Mouse (Mus musculus): ENCODE data around the gene Gbp5. TPM values are rescaled to one million over a fixed set of nuclear protein-coding genes. Genes with fewer than 3 reads are reported as not detected.
"Not testable (repeated sequence)": the region's sequence is repeated elsewhere in the genome, so short reads cannot be mapped to it uniquely, and the experiment has no call there.

Gbp5 gene
- polyA plus RNA-seq, 1 experiment: 0.67 TPM

DNA sequence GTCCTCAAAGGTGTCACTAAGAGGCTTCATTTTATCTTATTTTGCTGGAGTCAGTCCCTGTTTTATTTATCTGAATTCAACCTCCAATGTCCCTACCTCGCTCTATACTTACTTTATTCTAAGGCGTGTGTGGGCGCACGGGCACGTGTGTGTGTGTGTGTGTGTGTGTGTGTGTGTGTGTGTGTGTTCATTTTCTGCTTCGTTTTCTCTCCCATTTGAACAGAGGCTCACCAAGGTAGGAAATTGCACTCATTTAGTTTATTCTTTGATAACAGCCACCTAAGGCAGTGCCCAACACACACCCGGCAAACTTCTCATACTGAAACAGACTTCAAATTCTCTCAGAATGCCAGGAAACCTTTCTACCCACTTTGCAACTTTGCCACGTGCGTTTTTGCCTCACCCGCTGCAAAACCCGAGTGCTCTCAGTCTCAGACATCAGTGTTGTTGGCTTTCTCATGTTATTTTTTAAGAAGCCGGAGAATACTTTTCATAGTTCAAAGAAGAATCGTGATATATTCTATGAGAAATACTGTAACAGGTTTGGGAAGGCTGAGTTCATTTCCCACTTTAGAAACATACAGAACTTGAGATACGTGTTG is 67.4 kb downstream of the Gbp5 start:
- no peak for TF ChIP-seq POLR2A (IDR thresholded peaks at IDR 0.05; ENCODE audit: low read depth, low read length)
- TF ChIP-seq CTCF (IDR thresholded peaks at IDR 0.05; ENCODE audit: borderline replicate concordance, insufficient read depth, low read length): no peak
- Histone ChIP-seq H3K27ac (ENCODE audit: insufficient read depth, low read length) (no peak overlapping the region), H3K4me3 (ENCODE audit: insufficient read depth, low read length) (no peak overlapping the region), H3K4me1 (ENCODE audit: control insufficient read depth, insufficient read depth, low read length) (no peaks in the 10 kb centered on the region; the same call in 1 of the 2 replicates)

DNA sequence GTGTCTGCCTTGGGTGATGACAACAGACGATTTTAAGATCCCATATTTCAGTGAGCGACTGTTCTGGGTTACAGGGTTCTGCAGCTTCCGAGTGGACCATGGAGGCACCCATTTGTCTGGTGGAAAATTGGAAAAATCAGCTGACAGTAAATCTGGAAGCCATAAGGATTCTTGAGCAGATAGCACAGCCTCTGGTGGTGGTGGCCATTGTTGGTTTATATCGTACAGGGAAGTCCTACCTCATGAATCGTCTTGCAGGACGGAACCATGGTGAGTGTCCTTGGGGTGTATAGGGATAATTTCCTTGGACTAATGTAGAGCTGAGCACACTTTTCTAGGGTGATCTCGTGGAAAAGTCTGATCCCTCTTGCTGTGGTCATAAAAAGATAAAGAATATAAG is 67.9 kb downstream of the Gbp5 start:
- Histone ChIP-seq H3K4me3 (ENCODE audit: insufficient read depth, low read length) (no peak overlapping the region), H3K4me1 (ENCODE audit: control insufficient read depth, insufficient read depth, low read length) (no peaks in the 10 kb centered on the region; the same call in 1 of the 2 replicates), H3K27ac (ENCODE audit: insufficient read depth, low read length) (no peak overlapping the region)
- no peak for TF ChIP-seq CTCF (IDR thresholded peaks at IDR 0.05; ENCODE audit: borderline replicate concordance, insufficient read depth, low read length)
- TF ChIP-seq POLR2A (IDR thresholded peaks at IDR 0.05; ENCODE audit: low read depth, low read length): no peak

DNA sequence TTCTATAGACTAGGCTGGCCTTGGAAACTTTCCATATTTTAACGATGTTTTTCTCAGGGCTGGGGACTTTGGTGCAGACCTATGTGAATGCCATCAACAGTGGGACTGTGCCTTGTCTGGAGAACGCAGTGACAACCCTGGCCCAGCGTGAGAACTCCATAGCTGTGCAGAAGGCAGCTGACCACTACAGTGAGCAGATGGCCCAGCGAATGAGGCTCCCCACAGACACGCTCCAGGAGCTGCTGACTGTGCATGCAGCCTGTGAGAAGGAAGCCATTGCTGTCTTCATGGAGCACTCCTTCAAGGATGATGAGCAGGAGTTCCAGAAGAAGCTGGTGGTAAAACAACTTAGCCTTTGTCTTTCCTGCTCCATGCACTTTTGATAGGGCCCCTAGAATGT is 73.7 kb downstream of the Gbp5 start:
- H3K27ac ChIP-seq (ENCODE audit: insufficient read depth, low read length); H3K4me1 ChIP-seq (ENCODE audit: control insufficient read depth, insufficient read depth, low read length); H3K4me3 ChIP-seq (ENCODE audit: insufficient read depth, low read length): not testable (repeated sequence)

DNA sequence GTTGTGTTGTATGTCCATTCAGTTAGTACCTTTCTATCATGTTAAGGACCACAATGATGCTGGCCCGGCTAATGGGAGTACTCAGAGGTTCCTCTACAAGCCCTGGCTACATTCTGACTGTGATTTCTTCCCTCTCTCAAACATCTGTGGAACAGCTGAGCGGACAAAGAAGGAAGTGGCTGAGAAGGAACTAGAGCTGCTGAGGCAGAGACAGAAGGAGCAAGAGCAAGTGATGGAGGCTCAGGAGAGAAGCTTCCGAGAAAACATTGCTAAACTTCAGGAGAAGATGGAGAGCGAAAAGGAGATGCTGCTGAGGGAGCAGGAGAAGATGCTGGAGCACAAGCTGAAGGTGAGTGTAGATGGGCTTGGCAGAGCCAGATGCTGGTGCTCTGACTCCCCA is 77.0 kb downstream of the Gbp5 start:
- TF ChIP-seq CTCF (IDR thresholded peaks at IDR 0.05; ENCODE audit: borderline replicate concordance, insufficient read depth, low read length): no peak
- TF ChIP-seq POLR2A (IDR thresholded peaks at IDR 0.05; ENCODE audit: low read depth, low read length): no peak
- no peak overlapping the region for H3K27ac ChIP-seq (ENCODE audit: insufficient read depth, low read length)

More for the DNA sequence above, 77.0 kb downstream of the Gbp5 start:
- Histone ChIP-seq H3K4me1 (ENCODE audit: control insufficient read depth, insufficient read depth, low read length) (no peaks in the 10 kb centered on the region), H3K4me3 (ENCODE audit: insufficient read depth, low read length) (no peak overlapping the region)

Other genes starting within 250 kb of the Gbp5 start
- 192 and 292 TPM in 2 replicates for gene Pdlim5, start 98.3 kb upstream of the Gbp5 start, polyA plus RNA-seq (2011; ENCODE audit: insufficient read length, low read depth, missing spikeins)
- gene Gbp7, start 36.4 kb downstream of the Gbp5 start, polyA plus RNA-seq (2011; ENCODE audit: insufficient read length, low read depth, missing spikeins): 3.3 and 6.4 TPM in 2 replicates
- gene Gbp3, start 66.0 kb downstream of the Gbp5 start, polyA plus RNA-seq (2011; ENCODE audit: insufficient read length, low read depth, missing spikeins): 4.8 and 7.6 TPM in 2 replicates
- gene Gbp2b, start 100.9 kb downstream of the Gbp5 start, polyA plus RNA-seq (2011; ENCODE audit: insufficient read length, low read depth, missing spikeins): not detected in 2 replicates
- 17.9 and 27.3 TPM in 2 replicates for gene Gbp2, start 126.6 kb downstream of the Gbp5 start, polyA plus RNA-seq (2011; ENCODE audit: insufficient read length, low read depth, missing spikeins)
- 10.8 and 18.8 TPM in 2 replicates for gene Kyat3, start 207.1 kb downstream of the Gbp5 start, polyA plus RNA-seq (2011; ENCODE audit: insufficient read length, low read depth, missing spikeins)

Data from embryonic fibroblast, embryonic 13.5 days (primary cell).